Mouse (Mus musculus) monocyte, adult 2 months (primary cell): ENCODE measurements around the gene Syn3.

Experiments used
- DNase-seq, 2 experiments: peaks; one replicate each; pipeline ENCODE4 v3.0.0; 2022; ENCODE audit warnings: low spot score in 2 of 2, low read depth in 1 of 2

The Syn3 gene

DNA sequence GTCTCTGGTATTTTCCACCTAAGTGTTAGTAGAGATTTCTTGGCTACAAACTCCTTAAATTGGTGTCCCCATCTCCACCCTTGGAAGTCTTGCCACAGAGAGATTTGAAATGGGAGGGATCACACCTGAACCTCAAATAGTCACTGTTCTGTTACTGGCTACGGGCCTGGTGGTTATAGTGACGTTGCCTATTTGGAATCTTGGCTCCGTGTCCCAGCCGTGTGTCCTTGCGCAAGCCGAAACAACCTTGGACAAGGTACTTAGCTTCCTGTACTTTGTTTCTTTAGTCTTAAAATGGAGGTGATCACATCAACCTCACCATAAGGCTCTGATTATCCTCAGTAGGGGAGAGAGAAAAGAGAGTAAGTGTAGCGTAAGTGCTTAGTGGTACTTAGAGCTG is 212.2 kb downstream of the Syn3 start:
- DNase-seq = no peak

DNA sequence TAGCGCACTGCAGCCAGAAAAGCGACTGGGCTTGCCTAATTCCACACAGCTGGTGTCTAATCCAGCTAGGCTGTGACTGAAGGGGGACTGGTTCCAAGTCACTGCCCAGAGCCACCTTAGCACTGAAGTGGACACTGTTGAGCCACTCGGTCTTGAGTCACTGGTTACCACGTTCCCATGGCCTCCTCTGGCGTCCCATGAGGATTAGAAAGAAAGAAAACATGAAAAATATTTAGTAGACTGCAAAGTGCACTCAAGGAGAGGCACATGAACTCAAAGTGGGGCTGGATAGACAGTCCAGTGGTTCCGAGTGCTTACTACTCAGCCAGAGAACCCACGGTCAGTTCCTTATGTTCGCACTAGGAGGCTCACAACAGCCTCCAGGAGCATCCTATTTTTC is 217.5 kb downstream of the Syn3 start:
- no peak for DNase-seq

DNA sequence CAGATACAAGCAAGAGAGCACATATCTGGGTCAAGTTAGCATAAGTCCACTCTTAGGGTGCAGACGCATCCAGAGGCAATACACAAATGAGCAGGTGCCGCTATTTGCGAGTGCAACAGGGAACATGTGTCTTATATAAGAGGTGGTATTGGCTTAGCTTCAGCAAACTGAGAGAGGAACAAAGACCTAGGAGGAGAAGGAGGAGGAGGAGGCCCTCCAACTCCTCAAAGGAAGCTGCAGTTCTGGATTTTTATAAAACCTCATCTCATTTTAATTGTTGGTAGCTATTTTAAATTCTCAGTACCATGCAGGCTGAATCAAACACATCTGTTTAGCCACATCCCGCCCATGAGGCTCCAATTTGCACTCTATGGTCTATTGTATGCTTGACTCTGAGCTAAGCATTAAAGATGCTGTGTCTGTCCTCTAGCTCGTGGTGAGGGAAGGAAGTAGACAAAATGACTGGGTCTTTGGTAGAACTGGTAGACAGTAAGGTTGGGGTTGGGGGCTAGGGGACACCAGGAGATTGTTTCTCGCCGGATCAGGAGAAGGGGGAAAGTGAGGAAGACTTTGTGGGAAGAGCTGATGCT is 219.0 kb downstream of the Syn3 start:
- no peak for DNase-seq

DNA sequence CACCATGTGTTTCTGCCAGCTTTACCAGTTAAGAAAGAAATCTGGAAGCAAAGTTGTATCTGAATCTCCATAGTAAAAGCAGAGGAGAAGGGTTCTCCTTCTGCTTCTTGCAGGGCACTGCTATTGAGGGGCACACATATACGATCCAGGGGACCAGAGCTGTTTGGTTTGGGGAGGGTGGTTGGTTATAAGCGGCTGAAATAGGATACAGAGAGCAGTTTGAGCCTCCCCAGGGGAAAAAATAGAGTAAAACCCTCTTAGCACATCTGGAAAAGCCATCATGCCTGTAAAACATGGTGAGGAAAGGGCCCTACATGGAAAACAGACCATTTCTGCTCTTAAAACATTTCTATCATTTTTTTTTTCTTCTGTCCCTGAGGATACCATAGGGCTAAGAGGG is 220.2 kb downstream of the Syn3 start:
- no peak for DNase-seq

DNA sequence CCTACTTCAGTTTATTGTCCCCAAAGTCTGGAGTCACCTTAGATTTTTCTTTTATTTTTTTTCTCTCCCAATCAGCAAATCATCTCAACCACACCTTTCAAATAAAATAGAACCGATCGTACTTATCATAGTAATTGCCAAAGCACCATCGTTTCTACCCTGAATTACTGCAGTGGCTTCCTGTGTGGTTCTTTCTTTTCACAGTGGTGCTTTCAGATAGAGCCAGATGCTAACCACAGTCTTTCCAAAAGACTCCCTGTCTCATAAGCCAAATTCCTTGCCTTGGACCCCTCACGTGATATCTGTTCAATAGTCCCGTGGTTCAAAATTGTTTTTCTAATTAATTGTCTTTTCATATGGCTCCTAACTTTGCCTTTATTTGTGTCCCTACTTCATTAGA is 221.4 kb downstream of the Syn3 start:
- no peak for DNase-seq

DNA sequence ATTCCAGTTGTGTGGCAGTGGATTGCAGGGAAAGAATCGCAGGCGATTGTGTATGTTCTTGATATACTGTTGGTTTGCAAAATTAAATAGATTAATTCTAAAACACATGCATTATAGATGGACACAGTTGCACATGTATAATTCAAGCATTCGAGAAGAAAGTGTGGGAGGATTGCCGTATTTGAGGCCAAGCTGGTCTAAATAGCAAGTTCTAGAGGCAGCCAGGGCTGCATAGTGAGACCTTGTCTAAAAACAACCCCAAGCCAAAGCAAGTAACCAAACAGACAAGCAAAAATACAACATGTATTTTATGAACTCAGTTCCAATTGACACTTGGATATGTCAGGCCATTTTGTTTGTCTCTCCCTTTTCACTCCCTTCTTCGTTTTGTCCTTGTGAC is 223.1 kb downstream of the Syn3 start:
- DNase-seq = no peak

DNA sequence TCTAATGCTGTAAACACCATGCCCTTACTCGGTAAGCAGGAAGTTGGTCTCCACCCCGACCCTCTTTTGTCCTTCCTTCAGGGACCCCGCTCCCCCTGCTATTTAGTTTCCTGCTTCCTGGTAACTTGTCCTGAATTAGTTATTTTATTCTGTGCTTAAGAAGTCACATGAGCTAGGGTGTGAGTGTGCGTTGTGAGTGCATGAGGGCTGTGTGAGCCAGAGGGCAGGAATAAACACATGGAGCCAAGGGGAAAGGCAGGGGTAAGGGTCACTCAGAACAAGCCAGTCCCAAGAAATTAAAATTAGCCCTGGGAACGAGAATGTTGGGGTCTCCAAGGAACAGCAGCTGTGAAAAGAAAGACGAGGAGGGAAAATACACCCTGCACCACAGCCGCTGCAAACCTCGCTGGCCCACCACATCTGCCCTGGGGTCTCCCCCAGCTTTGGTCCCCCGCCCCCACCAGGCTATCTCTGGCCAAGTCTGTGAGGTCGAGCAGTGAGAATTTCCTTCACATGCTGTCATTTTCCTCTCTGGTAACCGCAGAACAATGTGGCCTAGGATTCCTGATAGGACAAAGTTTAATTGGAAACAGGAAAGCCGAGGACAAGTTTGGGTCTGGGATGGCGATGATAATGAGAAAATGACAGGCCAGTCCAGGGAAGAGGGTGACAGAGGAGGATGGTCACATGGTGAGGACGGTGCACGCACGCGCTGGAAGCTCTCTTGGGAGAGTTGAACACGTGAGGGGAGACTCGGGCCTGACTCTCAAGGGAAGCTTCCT is 225.1 kb downstream of the Syn3 start:
- DNase-seq = no peak

DNA sequence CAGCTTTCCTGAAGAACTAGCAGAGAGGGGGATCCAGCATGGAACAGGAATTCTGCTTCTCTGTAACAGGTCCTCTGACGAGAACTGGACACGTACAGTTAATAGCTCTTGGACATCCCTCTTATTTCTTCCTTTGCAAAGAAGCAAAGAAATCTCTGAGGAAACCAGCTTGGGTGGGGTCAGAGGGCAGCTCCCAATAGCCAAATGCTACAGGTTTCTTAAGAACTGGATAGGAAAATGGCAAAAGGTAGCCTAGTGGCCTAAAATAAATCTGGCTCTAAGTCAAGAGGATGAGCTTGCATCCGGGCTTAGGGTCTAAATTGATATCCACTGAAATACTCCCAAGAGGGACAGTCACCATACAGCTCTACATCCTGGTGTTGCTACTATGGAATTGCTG is 225.9 kb downstream of the Syn3 start:
- no peak for DNase-seq

DNA sequence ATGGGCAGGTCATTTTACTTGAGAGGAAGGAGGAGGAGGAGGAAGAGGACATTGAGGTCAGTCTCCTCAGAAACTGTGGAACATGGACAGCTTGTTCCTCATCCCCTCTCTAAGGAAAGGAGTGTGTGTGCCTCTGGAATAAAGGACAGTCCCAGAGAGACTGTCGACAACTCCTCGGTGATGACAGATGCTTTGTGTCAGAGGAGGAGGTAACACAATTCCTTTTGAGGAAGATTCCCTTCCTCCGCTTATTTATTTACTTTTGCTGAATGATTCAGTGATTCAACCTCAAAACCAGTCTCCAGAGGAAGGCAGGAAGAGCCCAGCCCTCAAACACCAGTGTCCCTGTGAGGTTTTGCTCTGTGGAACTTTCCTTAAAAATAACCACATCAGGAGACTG is 228.4 kb downstream of the Syn3 start:
- DNase-seq = no peak

DNA sequence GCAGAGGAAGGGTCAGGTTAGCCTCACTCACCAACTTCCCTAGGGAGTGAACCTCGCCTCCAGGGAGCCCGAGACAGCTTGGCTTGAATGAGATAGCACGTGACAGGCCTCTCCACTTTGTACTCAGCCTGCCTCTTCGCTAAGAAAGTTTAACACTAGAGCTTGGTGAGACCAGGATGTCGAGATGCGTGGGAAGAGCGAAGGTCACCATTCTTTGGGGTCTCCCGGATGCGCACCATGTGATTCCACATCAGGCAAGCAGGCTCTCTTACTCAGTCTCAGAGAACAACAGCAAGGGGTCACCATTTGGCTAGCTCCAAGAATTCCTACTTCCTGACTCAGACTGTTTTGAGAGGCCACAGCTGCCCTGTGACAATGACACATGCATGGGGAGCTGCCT is 234.1 kb downstream of the Syn3 start:
- DNase-seq = no peak

DNA sequence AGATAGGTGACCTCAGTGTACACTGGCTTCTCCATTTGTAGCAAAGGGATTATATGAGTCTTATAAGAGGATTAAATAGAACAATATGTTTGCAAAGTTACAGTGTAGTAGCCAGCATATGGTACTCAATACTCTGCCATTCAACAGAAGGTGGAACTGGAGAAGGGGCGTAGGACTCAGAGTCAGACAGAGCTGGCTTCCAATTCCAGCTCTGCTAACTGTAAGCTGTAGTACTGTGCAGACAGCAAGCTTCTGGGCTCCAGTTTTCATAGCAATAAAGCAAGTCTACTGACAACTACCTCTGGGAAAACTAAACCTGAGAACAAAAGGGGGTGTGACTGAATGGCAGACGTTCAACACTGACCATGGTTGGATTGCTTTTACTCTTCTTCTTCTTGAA is 237.0 kb downstream of the Syn3 start:
- no peak for DNase-seq

DNA sequence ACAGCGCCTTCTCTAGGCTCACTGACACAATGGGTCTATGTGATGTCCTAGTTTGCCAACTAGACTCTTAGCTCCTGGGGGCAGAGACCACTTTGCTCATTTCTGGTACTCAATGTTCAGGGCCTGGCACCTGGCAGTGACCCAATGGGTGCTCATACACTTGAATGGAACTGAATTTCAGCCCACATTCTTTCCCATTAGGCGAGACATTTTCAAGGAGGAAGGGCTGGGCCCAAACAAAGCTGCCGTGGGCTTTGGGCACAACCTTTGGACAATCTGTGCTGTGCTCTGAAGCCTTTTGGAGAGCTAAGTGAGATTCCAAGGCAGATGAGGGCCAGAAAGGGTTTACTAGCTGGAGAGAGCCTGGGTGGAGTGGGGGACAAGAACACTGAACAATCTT is 239.7 kb downstream of the Syn3 start:
- DNase-seq = no peak

DNA sequence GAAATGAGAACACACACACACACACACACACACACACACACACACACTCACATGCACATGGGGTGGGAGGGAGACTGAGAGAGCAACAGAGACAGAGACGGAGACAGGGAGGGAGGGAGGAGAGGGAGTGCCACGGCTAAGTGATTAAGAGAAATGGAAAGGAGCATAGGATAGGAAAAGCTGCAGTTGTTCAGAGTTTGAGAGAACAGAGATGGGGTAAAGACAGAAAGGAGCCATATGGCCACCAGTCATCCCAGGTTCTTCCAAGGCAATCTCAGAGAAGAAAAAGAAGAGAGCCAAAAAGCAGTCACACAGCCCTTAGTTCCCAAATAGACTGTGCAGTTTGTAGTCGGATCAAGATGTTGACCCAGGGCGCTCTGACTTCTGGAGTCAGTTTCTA is 240.7 kb downstream of the Syn3 start:
- no peak for DNase-seq

DNA sequence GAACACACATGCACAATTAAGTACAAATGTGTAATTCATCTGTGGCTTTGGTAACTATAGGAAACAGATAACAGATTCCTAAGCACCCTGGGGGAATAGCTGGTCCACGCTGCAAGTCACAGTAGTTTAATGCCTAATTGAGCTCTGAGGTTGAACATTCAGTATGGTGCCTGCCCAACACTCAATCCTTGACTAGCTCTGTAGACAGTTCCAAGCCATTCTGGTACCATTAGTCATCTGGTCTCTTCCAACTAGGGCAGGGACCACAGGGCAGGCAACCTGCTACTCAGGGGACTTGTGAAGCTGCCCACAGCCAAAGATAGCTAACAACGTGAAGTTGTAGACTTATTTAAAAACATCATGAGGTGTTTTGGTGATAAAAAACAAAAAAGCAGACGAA is 241.7 kb downstream of the Syn3 start:
- no peak for DNase-seq

DNA sequence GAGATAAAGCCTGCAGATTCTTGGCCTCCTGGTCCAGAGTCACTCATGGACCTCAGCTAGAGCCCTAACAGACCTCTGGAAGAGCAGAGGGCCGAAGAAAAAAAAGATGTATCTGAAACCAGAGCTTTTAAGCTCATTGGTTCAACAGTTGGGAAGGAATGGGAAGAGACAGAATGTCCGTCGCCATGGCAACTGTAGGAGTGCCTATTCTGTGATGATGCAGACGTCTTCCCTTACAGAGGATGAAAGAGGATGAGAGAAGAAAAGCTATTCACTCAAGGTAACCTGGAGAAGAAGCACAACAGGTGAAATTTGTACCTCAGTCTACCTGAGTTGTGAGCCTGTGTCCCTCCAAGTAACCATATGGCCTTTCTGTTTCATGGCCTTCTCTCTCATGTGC is 242.5 kb downstream of the Syn3 start:
- no peak for DNase-seq

DNA sequence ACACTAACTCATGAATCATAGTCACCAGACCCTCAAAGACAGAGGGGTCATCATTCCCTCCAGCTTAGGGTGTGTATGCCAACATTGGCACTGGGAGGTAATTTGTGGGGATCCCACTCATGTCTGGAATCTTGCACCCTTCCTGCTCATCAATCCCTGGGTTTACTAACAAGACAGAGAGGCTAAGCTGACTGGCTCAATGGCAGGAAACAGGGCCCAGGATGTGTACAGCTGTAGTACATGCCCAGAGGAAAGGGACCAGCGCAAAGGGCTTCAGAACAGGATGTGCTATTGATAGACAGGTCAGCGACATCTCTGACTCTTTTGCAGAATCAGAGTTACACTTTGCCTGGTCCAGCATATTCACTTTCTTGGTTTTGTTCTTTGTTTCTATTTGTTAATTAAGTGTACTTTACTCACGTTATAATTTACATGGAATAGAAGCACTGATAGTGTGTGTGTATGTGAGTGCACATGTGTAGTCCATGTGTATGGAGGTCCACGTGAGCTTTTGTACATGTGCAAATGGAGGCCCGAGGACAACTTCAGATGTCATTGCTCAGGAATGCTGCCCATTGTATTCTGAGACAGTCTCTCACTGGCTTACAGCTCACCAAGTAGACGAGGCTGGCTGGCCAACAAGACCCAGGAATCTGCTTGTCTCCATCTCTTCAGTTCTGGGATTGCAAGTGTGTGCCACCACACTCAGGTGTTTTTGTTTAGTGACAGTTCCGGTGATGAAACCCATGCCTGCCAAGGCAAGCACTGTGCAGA is 248.4 kb downstream of the Syn3 start:
- DNase-seq = no peak

DNA sequence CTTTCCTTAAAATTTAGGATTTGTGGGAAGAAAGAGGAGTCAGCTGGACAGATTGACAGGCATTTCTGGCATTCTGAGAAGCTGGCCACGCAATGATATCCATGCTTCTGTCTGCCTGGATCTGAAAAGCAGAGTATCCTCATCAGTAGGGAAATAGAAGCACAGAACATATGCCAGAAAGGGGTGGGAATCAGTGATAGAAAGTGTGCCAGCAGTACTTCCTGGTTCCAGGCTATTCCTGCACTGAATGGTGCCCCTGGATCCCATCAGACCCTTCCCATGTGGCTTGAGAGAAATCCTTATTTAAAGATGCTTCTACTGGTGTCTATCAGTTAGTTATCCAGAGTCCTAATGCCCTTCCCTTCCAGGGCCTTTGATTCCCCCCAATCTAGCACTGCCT is 249.4 kb downstream of the Syn3 start:
- no peak for DNase-seq

DNA sequence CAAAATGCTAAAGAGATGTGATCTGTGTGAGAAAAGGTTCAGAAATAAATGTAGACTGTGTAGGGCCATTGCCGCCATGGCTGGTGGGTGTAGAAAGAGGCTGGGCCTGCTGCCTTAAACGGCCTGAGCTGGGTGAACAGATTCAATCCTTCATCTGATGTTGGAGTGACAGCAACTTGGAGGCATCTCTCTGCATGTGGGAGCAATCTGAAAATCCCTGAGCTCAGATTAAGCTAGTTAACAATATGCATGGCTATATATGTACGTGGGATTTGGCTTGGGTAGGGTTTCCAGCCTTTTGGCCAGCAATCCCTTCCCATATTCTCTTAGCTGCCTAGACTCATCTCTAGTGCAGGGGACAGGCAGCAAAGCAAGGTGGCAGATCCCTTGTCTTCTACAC is 249.9 kb downstream of the Syn3 start:
- no peak for DNase-seq

DNA sequence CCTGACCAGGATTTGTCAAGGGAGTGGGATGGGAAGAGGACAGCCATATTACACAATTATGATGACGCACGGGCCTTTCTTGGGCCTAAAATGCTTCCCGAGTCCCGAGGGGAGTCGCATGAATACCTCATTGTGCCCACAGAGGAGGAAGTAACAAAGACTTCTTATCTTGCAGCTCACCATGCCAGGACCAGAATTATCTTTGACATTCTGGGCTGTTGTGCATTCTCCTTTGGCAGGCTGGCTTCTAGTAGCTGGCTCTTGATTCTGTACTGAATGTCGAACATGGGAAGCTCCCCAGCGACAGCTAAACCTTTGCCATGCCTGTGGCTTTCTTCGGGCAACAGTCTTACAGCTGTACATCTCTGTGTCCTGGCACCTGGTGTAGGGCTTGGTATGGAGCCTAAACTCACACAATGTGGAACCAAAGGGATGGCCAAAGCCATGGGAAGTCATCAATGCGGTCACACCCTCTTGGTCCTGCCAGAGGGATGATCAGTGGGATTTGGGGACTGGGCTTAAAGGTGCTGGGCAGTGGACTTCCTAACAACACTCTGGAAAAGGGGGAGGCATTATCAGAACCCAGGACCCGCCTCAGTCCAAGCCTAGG is 250.5 kb downstream of the Syn3 start:
- no peak for DNase-seq

DNA sequence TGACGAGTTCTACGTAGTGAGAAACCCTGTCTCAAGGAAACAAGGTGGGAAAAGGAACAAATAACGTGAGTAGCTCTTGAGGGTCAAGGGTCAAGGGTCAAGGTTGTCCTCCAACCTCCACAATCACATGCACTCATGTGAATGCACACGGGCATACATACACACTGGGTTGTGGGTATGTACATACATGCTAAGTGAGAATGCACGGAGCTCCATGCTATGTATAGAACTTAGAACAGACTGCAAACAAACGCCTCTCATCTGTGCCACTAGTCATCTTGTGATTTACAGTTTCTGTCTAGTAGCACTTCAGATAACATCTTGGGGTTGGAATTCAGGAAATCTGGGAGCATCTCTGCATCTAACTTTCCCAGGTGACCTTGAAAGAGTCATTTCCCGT is 253.3 kb downstream of the Syn3 start:
- no peak for DNase-seq

DNA sequence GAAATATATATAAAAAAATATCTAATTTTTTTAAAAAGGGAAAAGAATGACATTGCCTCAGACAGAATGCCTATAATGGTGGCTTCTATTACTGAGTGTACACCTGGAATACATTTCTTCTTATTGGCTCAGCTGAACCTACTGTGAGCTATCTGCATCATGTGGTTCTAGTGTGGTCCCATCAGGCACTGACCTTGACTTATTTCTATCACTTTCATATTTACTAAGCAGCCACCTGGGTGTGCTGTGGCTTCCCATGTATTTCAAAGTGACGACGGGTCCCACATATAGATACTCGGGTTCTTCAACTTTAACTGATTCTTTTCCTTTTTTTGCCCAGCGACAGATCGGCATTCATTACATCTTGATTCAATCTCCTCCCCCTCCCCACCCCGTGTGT is 255.2 kb downstream of the Syn3 start:
- DNase-seq = no peak

DNA sequence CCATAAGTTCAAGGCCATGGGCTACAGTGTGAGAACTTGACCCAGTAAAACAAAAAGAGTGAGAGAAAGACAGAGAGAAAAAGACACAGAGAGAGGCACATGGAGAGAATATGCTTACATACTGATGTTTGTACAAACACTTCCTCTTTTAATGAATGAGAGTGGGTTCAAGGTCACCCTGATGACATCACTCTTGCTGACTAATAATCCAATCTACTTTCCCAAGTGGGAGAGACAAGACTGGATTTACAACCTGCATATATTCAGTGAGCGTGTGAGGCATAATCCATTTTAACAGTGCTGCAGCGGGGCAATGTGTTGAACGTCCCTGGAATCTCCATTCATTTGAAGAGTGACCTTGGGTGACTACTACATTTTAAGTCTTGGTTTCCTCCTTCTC is 256.0 kb downstream of the Syn3 start:
- no peak for DNase-seq
